Mouse (Mus musculus) CD4-positive helper T cell, adult 2 months (primary cell): ENCODE results near the gene 4930404H24Rik.
"Not testable (repeated sequence)": the region's sequence is repeated elsewhere in the genome, so short reads cannot be mapped to it uniquely, and the experiment has no call there.

Experiments used
- DNase-seq: peaks from one replicate; pipeline ENCODE4 v3.0.0-alpha.2; 2012; ENCODE audit warnings: low read depth, missing footprints, low spot score

4930404H24Rik gene

GRCm38 (mm10) chr2:153478583-153478982 is 14.0 kb upstream of the 4930404H24Rik start:
- DNase-seq = peak; percentile 43

- no peak for DNase-seq
Measured at GRCm38 (mm10) chr2:153479486-153479885, 13.1 kb upstream of the 4930404H24Rik start.

- DNase-seq = no peak
Measured at GRCm38 (mm10) chr2:153481108-153481860, 11.3 kb upstream of the 4930404H24Rik start.

- DNase-seq = no peak
Measured at GRCm38 (mm10) chr2:153481861-153482120, 10.8 kb upstream of the 4930404H24Rik start.

GRCm38 (mm10) chr2:153483118-153483983 is 9.2 kb upstream of the 4930404H24Rik start:
- DNase-seq = no peak

- DNase-seq = no peak
Measured at GRCm38 (mm10) chr2:153484071-153484470, 8.5 kb upstream of the 4930404H24Rik start.

GRCm38 (mm10) chr2:153490116-153490515 is 2.5 kb upstream of the 4930404H24Rik start:
- DNase-seq = no peak

GRCm38 (mm10) chr2:153490940-153491339 is 1.6 kb upstream of the 4930404H24Rik start:
- no peak for DNase-seq

GRCm38 (mm10) chr2:153491512-153492178 is 945 bp upstream of the 4930404H24Rik start:
- DNase-seq = no peak

GRCm38 (mm10) chr2:153492179-153492517 is 442 bp upstream of the 4930404H24Rik start:
- DNase-seq = no peak

- DNase-seq = no peak
Measured at GRCm38 (mm10) chr2:153493393-153493731, 772 bp downstream of the 4930404H24Rik start.

- DNase-seq = peak; percentile 49
Measured at GRCm38 (mm10) chr2:153493781-153494292, 1.2 kb downstream of the 4930404H24Rik start.

GRCm38 (mm10) chr2:153494293-153494811 is 1.8 kb downstream of the 4930404H24Rik start:
- DNase-seq = peak; percentile 38

GRCm38 (mm10) chr2:153495391-153495790 is 2.8 kb downstream of the 4930404H24Rik start:
- DNase-seq = not testable (repeated sequence)

GRCm38 (mm10) chr2:153495818-153496217 is 3.2 kb downstream of the 4930404H24Rik start:
- DNase-seq = peak; percentile 50

- no peak for DNase-seq
Measured at GRCm38 (mm10) chr2:153496301-153496700, 3.7 kb downstream of the 4930404H24Rik start.

GRCm38 (mm10) chr2:153496898-153497297 is 4.3 kb downstream of the 4930404H24Rik start:
- no peak for DNase-seq

- no peak for DNase-seq
Measured at GRCm38 (mm10) chr2:153499154-153499553, 6.6 kb downstream of the 4930404H24Rik start.

GRCm38 (mm10) chr2:153506385-153506784 is 13.8 kb downstream of the 4930404H24Rik start:
- DNase-seq = no peak

GRCm38 (mm10) chr2:153507969-153508368 is 15.4 kb downstream of the 4930404H24Rik start:
- DNase-seq = no peak

- no peak for DNase-seq
Measured at GRCm38 (mm10) chr2:153508405-153508804, 15.8 kb downstream of the 4930404H24Rik start.
